Mouse (Mus musculus): ENCODE measurements around the gene Pabpc4. TPM values are rescaled to one million over a fixed set of nuclear protein-coding genes. Genes with fewer than 3 reads are reported as not detected.

Gene Pabpc4
- polyA plus RNA-seq (2012; fragmentation: generic; extraction: Trizol), result 154 TPM

DNA sequence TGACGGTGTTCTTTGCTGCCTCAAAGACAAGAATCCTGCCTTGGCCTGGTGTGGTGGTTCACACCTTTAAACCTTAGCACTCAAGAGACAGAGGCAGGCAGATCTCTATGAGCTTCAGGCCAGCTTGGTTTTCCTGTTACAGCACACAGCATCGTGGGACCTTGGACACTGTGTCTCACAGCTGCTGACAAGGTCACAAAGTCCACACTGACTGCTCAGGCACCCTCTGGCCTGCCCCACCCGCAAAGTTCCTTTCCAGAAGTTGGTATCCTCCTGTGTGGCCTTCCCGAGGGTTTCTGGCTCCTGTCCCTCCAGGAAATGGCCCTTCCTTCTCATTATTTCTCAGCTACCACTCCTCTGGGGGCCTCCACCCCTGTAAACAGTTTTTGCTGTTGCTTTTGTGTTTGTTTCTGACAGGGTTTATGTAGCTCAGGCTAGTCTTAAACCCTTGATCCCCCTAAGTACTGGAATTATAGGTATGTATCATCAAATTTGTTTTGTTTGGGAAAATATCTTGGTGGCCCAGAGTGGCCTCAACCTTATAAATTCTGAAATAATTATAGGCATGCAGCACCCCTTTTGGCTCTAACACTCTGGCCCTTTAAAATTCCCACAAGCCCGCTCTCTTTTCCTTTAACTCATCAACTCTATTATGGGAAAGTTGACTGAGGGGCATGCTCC, at the start of gene Pabpc4:
Gene Pabpc4, plus strand, starts transcription at position 631 of the 681 bp plus-strand sequence.
- no peak within 1 kb of the TSS for H3K4me3 ChIP-seq
- H3K27me3 ChIP-seq (ENCODE audit: control insufficient read depth, insufficient read depth, insufficient read length), result peaks cover 8% of the 10 kb centered on the region
- no peak within 1 kb of the TSS for H3K4me2 ChIP-seq (ENCODE audit: low read depth)
- H3K79me2 ChIP-seq (ENCODE audit: control insufficient read depth, insufficient read depth), result no peaks in the 10 kb centered on the region
- H3K36me3 ChIP-seq (ENCODE audit: control insufficient read depth, insufficient read depth), result no peaks in the 10 kb centered on the region
- no peak for TF ChIP-seq USF1 (IDR thresholded peaks at IDR 0.05; ENCODE audit: low read depth)
- no peak for TF ChIP-seq MAX (IDR thresholded peaks at IDR 0.05; ENCODE audit: low read depth)
- no peak for TF ChIP-seq TCF12 (IDR thresholded peaks at IDR 0.05; ENCODE audit: insufficient read depth, poor library complexity, severe bottlenecking)
- TF ChIP-seq REST (IDR thresholded peaks at IDR 0.05; ENCODE audit: insufficient read depth, insufficient read length), result no peak
- TF ChIP-seq E2F4 (IDR thresholded peaks at IDR 0.05; ENCODE audit: insufficient read depth), result no peak
- TF ChIP-seq SRF (IDR thresholded peaks at IDR 0.05; ENCODE audit: control insufficient read depth, insufficient read length, low read depth), result no peak
- TF ChIP-seq POLR2AphosphoS2 (IDR thresholded peaks at IDR 0.05; ENCODE audit: insufficient read length, low read depth), result no peak
- H3ac ChIP-seq (ENCODE audit: control insufficient read depth, insufficient read length), result no peak within 1 kb of the TSS

DNA sequence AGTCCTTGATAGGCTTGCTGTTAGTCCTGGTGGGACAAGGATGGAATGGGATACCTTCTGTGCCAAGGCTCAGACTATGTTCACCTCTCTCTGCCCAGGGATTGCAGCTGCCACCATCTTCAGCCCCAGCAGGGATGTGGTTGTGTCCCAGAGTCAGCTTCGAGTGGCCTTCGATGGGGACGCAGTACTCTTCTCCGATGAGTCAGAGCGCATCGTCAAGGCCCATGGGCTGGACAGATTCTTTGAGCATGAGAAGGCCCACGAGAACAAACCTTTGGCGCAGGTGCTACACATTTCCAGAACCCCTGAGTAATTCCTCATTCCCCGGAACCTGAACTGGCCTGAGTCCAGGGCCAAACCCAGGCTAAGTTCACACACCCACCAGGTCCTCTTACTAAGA, 48.2 kb upstream of the Pabpc4 start:
- no peak overlapping the region for H3K4me3 ChIP-seq
- TF ChIP-seq SRF (IDR thresholded peaks at IDR 0.05; ENCODE audit: control insufficient read depth, insufficient read length, low read depth), result no peak
- no peak for TF ChIP-seq MYOG (IDR thresholded peaks at IDR 0.05; ENCODE audit: control insufficient read depth in 1 of 3, insufficient read depth in 1 of 3, insufficient read length in 2 of 3, low read depth in 2 of 3)
- TF ChIP-seq MAX (IDR thresholded peaks at IDR 0.05; ENCODE audit: low read depth), result no peak
- TF ChIP-seq TCF3 (IDR thresholded peaks at IDR 0.05; ENCODE audit: insufficient read length, low read depth), result no peak
- no peak for TF ChIP-seq POLR2A (IDR thresholded peaks at IDR 0.05; ENCODE audit: insufficient read length, low read depth)
- TF ChIP-seq E2F4 (IDR thresholded peaks at IDR 0.05; ENCODE audit: insufficient read depth), result no peak
- TF ChIP-seq CEBPB (IDR thresholded peaks at IDR 0.05; ENCODE audit: insufficient read depth, poor library complexity, severe bottlenecking), result no peak
- TF ChIP-seq TCF12 (IDR thresholded peaks at IDR 0.05; ENCODE audit: insufficient read depth, poor library complexity, severe bottlenecking), result no peak
- no peak for TF ChIP-seq POLR2AphosphoS2 (IDR thresholded peaks at IDR 0.05; ENCODE audit: insufficient read length, low read depth)
- no peak for TF ChIP-seq REST (IDR thresholded peaks at IDR 0.05; ENCODE audit: insufficient read depth, insufficient read length)
- no peak for TF ChIP-seq USF1 (IDR thresholded peaks at IDR 0.05; ENCODE audit: low read depth)
- TF ChIP-seq MYOD1 (IDR thresholded peaks at IDR 0.05; ENCODE audit: control insufficient read depth in 1 of 3, insufficient read length in 2 of 3, low read depth in 2 of 3), result no peak

DNA sequence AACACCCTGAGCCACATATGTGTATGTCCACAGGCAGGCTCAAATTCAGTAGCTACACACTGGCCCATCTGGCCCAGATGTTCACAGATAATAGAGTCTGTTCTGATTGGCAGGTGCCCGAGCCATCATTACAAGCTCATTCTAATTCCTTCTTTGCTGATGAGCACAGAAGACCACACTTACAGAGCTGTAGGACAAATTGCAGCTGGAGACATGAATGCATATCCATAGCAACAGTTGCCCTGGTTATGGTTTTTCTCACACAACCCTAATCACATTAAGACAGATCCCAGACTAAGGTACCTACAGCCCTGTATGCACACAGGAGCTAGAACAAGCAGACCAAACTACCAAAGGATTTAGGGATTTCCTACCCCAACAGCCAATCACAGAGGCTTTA, 46.8 kb upstream of the Pabpc4 start:
- H3K4me3 ChIP-seq, result no peak overlapping the region
- H3K4me2 ChIP-seq (ENCODE audit: low read depth), result no peak overlapping the region
- no peaks in the 10 kb centered on the region for H3K36me3 ChIP-seq (ENCODE audit: control insufficient read depth, insufficient read depth)
- TF ChIP-seq TCF12 (IDR thresholded peaks at IDR 0.05; ENCODE audit: insufficient read depth, poor library complexity, severe bottlenecking), result no peak
- TF ChIP-seq REST (IDR thresholded peaks at IDR 0.05; ENCODE audit: insufficient read depth, insufficient read length), result no peak
- no peak for TF ChIP-seq MAX (IDR thresholded peaks at IDR 0.05; ENCODE audit: low read depth)
- no peak for TF ChIP-seq SRF (IDR thresholded peaks at IDR 0.05; ENCODE audit: control insufficient read depth, insufficient read length, low read depth)
- TF ChIP-seq POLR2A (IDR thresholded peaks at IDR 0.05; ENCODE audit: insufficient read length, low read depth), result no peak
- no peak for TF ChIP-seq E2F4 (IDR thresholded peaks at IDR 0.05; ENCODE audit: insufficient read depth)
- no peak for TF ChIP-seq CEBPB (IDR thresholded peaks at IDR 0.05; ENCODE audit: insufficient read depth, poor library complexity, severe bottlenecking)
- no peak for TF ChIP-seq POLR2AphosphoS2 (IDR thresholded peaks at IDR 0.05; ENCODE audit: insufficient read length, low read depth)
- no peak for TF ChIP-seq TCF3 (IDR thresholded peaks at IDR 0.05; ENCODE audit: insufficient read length, low read depth)
- TF ChIP-seq MYOG (IDR thresholded peaks at IDR 0.05; ENCODE audit: control insufficient read depth in 1 of 3, insufficient read depth in 1 of 3, insufficient read length in 2 of 3, low read depth in 2 of 3), result no peak
- no peak for TF ChIP-seq USF1 (IDR thresholded peaks at IDR 0.05; ENCODE audit: low read depth)
- TF ChIP-seq MYOD1 (IDR thresholded peaks at IDR 0.05; ENCODE audit: control insufficient read depth in 1 of 3, insufficient read length in 2 of 3, low read depth in 2 of 3), result no peak
- peaks cover 44% of the 10 kb centered on the region for H3K27me3 ChIP-seq (ENCODE audit: control insufficient read depth, insufficient read depth, insufficient read length)
- H3ac ChIP-seq (ENCODE audit: control insufficient read depth, insufficient read length), result no peak overlapping the region
- H3K79me2 ChIP-seq (ENCODE audit: control insufficient read depth, insufficient read depth), result no peaks in the 10 kb centered on the region

More for the DNA sequence above, 48.2 kb upstream of the Pabpc4 start:
- Histone ChIP-seq H3K36me3 (ENCODE audit: control insufficient read depth, insufficient read depth) (no peaks in the 10 kb centered on the region), H3K4me2 (ENCODE audit: low read depth) (no peak overlapping the region), H3K27me3 (ENCODE audit: control insufficient read depth, insufficient read depth, insufficient read length) (peaks cover 49% of the 10 kb centered on the region), H3K79me2 (ENCODE audit: control insufficient read depth, insufficient read depth) (no peaks in the 10 kb centered on the region), H3ac (ENCODE audit: control insufficient read depth, insufficient read length) (no peak overlapping the region)

DNA sequence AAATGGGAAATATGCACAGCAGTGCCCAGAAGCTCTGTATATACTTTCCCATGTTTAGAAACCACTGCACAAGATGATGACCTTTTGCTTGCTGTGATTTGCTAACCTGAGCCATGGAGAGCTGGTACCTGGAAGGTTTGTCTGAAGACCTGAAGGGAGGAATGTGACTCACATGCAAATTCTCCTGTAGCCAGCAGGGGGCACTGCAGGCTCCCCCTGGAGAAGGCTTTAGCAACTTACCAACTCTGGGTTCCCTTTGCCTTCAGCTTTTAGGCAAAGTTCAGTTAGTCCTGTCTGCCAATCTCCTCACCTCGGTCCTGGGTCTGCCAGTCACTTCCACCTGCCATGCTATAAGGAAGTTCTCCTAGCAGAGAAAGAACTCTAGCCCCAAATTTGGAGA, 45.4 kb upstream of the Pabpc4 start:
- no peak overlapping the region for H3K4me3 ChIP-seq
- no peaks in the 10 kb centered on the region for H3K79me2 ChIP-seq (ENCODE audit: control insufficient read depth, insufficient read depth)
- H3K4me2 ChIP-seq (ENCODE audit: low read depth), result no peak overlapping the region
- TF ChIP-seq USF1 (IDR thresholded peaks at IDR 0.05; ENCODE audit: low read depth), result no peak
- TF ChIP-seq CEBPB (IDR thresholded peaks at IDR 0.05; ENCODE audit: insufficient read depth, poor library complexity, severe bottlenecking), result no peak
- no peak for TF ChIP-seq POLR2A (IDR thresholded peaks at IDR 0.05; ENCODE audit: insufficient read length, low read depth)
- TF ChIP-seq E2F4 (IDR thresholded peaks at IDR 0.05; ENCODE audit: insufficient read depth), result no peak
- TF ChIP-seq TCF3 (IDR thresholded peaks at IDR 0.05; ENCODE audit: insufficient read length, low read depth), result no peak
- no peak for TF ChIP-seq MYOG (IDR thresholded peaks at IDR 0.05; ENCODE audit: control insufficient read depth in 1 of 3, insufficient read depth in 1 of 3, insufficient read length in 2 of 3, low read depth in 2 of 3)
- no peak for TF ChIP-seq SRF (IDR thresholded peaks at IDR 0.05; ENCODE audit: control insufficient read depth, insufficient read length, low read depth)
- TF ChIP-seq POLR2AphosphoS2 (IDR thresholded peaks at IDR 0.05; ENCODE audit: insufficient read length, low read depth), result no peak
- no peak for TF ChIP-seq MYOD1 (IDR thresholded peaks at IDR 0.05; ENCODE audit: control insufficient read depth in 1 of 3, insufficient read length in 2 of 3, low read depth in 2 of 3)
- TF ChIP-seq TCF12 (IDR thresholded peaks at IDR 0.05; ENCODE audit: insufficient read depth, poor library complexity, severe bottlenecking), result no peak
- TF ChIP-seq REST (IDR thresholded peaks at IDR 0.05; ENCODE audit: insufficient read depth, insufficient read length), result no peak
- no peak for TF ChIP-seq MAX (IDR thresholded peaks at IDR 0.05; ENCODE audit: low read depth)
- H3K27me3 ChIP-seq (ENCODE audit: control insufficient read depth, insufficient read depth, insufficient read length), result peaks cover 32% of the 10 kb centered on the region
- no peaks in the 10 kb centered on the region for H3K36me3 ChIP-seq (ENCODE audit: control insufficient read depth, insufficient read depth)
- H3ac ChIP-seq (ENCODE audit: control insufficient read depth, insufficient read length), result no peak overlapping the region

Measured in myocyte (in vitro differentiated cells).